Mouse (Mus musculus) liver, embryonic 11.5 days (tissue): Measurements from ENCODE around the gene Hspa12a. TPM values are rescaled to one million over a fixed set of nuclear protein-coding genes. Genes with fewer than 3 reads are reported as not detected.
A peak's percentile ranks its signal among the peaks of the same experiment; 100 is the strongest.

ENCODE experiments used
- ATAC-seq: fragments of 200-750 bp; cut with Nextera tagmentation; replicated peaks from 2 replicates; pipeline ENCODE4 v1.8.0; 2017; ENCODE audit warnings: moderate number of reproducible peaks, mild to moderate bottlenecking, moderate TSS enrichment, moderate library complexity; ENCODE audit not compliant: low FRiP score
- DNase-seq: peaks from one replicate; pipeline ENCODE4 v3.0.0-alpha.2; 2017; ENCODE audit warnings: low spot score
- H3K27ac ChIP-seq: fragments of 300-500 bp; sonication (generic); 2 replicates; pipeline ENCODE4 v1.5.1; 2014; ENCODE audit warnings: mild to moderate bottlenecking, low read depth, low read length, control low read depth
- H3K27me3 ChIP-seq: fragments of 300-500 bp; sonication (generic); replicated peaks from 2 replicates; pipeline ENCODE4 v1.6.1; 2014; ENCODE audit warnings: low read length, mixed read lengths; ENCODE audit not compliant: control insufficient read depth, insufficient read depth
- H3K36me3 ChIP-seq: fragments of 300-500 bp; sonication (generic); 2 replicates; pipeline ENCODE4 v1.6.1; 2014; ENCODE audit warnings: mild to moderate bottlenecking, low read length, moderate library complexity, mixed read lengths; ENCODE audit not compliant: control insufficient read depth, insufficient read depth
- H3K4me1 ChIP-seq: fragments of 300-500 bp; sonication (generic); replicated peaks from 2 replicates; pipeline ENCODE4 v1.6.1; 2014; ENCODE audit warnings: low read length, mixed read lengths; ENCODE audit not compliant: control insufficient read depth, insufficient read depth
- H3K4me2 ChIP-seq: fragments of 300-500 bp; sonication (generic); 2 replicates; pipeline ENCODE4 v1.6.1; 2014; ENCODE audit warnings: mild to moderate bottlenecking, control low read depth, moderate library complexity
- H3K4me3 ChIP-seq: fragments of 300-500 bp; sonication (generic); 2 replicates; pipeline ENCODE4 v1.5.1; 2014; ENCODE audit warnings: low read depth, low read length, control low read depth
- H3K9ac ChIP-seq: fragments of 300-500 bp; sonication (generic); 2 replicates; pipeline ENCODE4 v1.6.1; 2014; ENCODE audit warnings: low read depth, low read length, control low read depth
- H3K9me3 ChIP-seq: fragments of 300-500 bp; sonication (generic); 2 replicates; pipeline ENCODE4 v1.6.1; 2016; ENCODE audit warnings: low read length, inconsistent platforms, mixed read lengths; ENCODE audit not compliant: control insufficient read depth
- WGBS: fragments of 180-500 bp; shearing (Covaris S2); extraction: QIAGEN DNeasy Blood & Tissue Kit; methylation state at CpG from one replicate; pipeline ENCODE4 v1.1.7; 2014; 5-methylcytosine and 5-hydroxymethylcytosine counted together
- polyA plus RNA-seq: library from polyadenylated mRNA; unstranded; fragments of >200 nt; fragmentation: Nextera tagmentation; extraction: Ambion mirVana; gene quantifications from 2 replicates; pipeline ENCODE4 v1.2.1, GENCODE M21; 2014

Hspa12a gene
- 1.0 and 1.5 TPM in 2 replicates for polyA plus RNA-seq

DNA sequence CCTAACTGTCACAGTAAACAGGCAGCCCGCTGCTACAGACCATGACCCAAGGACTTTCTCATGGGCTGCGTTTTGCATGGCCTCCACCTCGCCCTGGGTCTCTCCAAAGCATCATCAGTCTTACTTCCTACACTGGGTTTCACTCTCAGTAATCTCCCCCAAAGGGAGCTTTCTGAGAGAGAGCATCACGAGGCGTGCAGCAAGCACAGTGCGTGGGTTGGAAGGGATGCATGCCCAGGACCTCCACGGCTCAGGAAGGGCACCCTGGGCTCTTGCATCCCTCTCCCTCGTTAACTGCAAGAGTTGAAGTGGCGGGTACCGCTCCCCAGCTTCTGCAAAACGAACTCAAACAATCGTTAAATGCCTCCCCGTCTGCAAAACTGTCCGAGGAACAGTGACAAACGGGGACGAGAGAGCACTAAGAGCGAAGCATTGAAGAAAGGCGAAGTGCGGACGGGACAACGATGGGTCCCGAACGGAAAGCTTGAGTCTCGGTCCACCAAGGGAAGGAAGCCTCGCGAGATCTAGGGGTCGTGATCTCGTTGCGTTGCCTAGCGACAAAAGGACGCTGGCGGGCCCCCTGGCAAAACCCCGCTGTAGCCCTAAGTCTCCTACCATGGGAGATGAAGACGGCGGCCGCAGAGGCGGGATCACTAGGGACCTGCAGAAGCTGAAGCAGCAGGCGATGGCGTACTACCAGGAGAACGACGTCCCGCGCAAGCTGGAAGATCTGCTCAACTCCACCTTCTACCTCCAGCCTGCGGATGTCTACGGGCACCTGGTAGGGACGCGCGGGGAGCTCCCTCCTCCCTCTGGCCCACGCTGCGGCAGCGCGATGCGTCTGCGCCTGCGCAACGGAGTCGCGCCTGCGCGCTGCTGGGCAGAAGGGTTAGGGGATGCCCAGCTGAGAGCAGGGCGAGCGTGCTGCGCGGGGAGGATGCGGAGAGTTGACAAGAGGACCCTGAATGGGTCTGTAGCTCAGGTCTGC, at the start of gene Hspa12a, which contains the start of gene Eno4:
Gene Hspa12a (minus strand): TSS at position 814 of the 988 bp plus-strand sequence.
Gene Eno4 (plus strand): TSS at position 585 of the 988 bp plus-strand sequence.
- Histone ChIP-seq H3K9me3 (no peaks in the 10 kb centered on the region), H3K4me1 (peaks cover 7% of the 10 kb centered on the region; the same call in 1 of the 2 replicates), H3K36me3 (no peaks in the 10 kb centered on the region), H3K9ac (peak within 1 kb of the TSS; percentile 81), H3K27me3 (no peaks in the 10 kb centered on the region), H3K27ac (0 out of 2 replicates have a peak within 1 kb of the TSS, but pooled peaks have one; percentile 10), H3K4me3 (peak within 1 kb of the TSS; percentile 72), H3K4me2 (peak within 1 kb of the TSS; percentile 95)
- peak; percentile 94 for DNase-seq
- under 1% methylated on average over 60 of the region's 65 CpGs for WGBS
- peak; percentile 94 for ATAC-seq

DNA sequence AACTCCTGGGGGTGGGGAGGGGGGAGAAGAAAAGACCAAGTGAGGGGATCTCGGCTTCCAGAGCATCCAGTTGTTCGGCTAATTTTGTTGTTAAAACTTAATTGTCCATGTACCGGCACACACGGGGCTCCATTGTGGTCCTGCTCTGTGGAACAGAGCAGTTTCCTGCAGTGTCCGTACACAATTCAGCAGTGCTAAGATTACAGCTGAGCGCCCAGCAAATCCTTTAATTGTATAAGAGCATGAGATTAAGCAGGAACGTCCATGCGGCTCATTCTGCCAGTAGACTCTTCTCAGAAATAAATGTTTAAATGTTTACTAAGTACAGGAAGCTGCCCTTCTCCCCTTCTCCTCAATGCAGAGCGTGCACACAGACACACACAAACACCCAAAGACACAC, 38.1 kb upstream of the Hspa12a start:
- 72% methylated on average over 9 of the region's 9 CpGs for WGBS

DNA sequence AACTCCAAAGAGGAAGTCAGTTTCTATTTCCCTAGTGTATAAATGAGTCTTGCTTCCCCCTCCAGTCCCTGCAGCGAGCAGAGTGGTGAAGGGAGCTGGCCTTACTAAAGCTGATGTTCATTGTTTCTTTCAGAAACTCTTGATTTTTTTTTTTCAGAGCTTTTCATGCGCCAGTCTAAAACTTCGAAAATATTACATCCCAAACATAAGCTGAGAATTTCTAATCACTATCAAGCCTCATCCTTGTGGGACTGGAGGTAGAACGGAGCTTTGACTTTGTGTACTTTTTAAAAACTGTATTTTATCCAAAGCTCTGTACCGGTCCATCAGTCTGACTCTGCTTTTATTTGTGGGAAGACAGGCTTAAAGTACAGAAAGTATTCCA, 36.6 kb upstream of the Hspa12a start:
- Histone ChIP-seq H3K4me2 (no peak overlapping the region), H3K27me3 (no peaks in the 10 kb centered on the region), H3K9ac (no peak overlapping the region), H3K36me3 (no peaks in the 10 kb centered on the region), H3K4me1 (no peaks in the 10 kb centered on the region; the same call in 1 of the 2 replicates), H3K27ac (no peak overlapping the region), H3K4me3 (no peak overlapping the region), H3K9me3 (no peaks in the 10 kb centered on the region)
- WGBS = 74% methylated on average over 5 of the region's 5 CpGs
- ATAC-seq (no peak), DNase-seq (no peak)

More for the DNA sequence above, 38.1 kb upstream of the Hspa12a start:
- H3K9me3 ChIP-seq = no peaks in the 10 kb centered on the region
- H3K36me3 ChIP-seq = no peaks in the 10 kb centered on the region
- H3K27me3 ChIP-seq = no peaks in the 10 kb centered on the region
- H3K9ac ChIP-seq = no peak overlapping the region
- H3K4me1 ChIP-seq = no peaks in the 10 kb centered on the region; the same call in 1 of the 2 replicates
- H3K27ac ChIP-seq = no peak overlapping the region
- DNase-seq = no peak
- H3K4me3 ChIP-seq = no peak overlapping the region
- no peak overlapping the region for H3K4me2 ChIP-seq
- ATAC-seq = no peak

DNA sequence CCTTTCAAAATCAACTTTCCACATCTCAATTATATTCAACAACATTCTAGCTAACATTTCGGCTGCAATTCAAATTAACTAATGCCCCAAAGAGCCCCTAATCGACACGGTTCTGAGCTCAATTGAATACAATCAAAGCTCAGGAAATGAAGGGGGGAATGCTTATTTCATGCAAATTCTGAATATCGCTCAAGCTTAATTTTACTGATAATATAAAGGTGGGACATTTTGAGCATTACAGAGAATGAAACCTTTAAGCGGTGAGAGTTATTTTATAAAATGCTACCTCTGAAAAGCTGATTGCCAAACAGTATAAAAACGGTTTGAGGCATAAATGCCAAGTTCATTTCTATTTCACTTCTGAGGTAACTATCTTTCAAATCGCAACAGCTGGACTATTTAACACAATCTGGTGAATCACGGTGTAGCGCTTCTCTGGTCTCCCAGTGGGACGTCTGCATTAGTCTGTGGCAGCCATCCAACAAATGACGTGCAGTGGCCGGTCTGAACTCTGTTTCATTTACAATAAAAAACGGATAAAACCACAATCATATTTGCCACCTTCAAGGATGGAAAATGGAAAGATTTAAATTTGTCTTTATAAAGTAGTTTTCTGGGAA, 36.1 kb upstream of the Hspa12a start:
- ATAC-seq (no peak), DNase-seq (no peak)
- Histone ChIP-seq H3K4me3 (no peak overlapping the region), H3K4me1 (no peaks in the 10 kb centered on the region; the same call in 1 of the 2 replicates), H3K9me3 (no peaks in the 10 kb centered on the region), H3K27ac (no peak overlapping the region), H3K9ac (no peak overlapping the region), H3K4me2 (no peak overlapping the region), H3K27me3 (no peaks in the 10 kb centered on the region), H3K36me3 (no peaks in the 10 kb centered on the region)
- WGBS = 61% methylated on average over 13 of the region's 13 CpGs

DNA sequence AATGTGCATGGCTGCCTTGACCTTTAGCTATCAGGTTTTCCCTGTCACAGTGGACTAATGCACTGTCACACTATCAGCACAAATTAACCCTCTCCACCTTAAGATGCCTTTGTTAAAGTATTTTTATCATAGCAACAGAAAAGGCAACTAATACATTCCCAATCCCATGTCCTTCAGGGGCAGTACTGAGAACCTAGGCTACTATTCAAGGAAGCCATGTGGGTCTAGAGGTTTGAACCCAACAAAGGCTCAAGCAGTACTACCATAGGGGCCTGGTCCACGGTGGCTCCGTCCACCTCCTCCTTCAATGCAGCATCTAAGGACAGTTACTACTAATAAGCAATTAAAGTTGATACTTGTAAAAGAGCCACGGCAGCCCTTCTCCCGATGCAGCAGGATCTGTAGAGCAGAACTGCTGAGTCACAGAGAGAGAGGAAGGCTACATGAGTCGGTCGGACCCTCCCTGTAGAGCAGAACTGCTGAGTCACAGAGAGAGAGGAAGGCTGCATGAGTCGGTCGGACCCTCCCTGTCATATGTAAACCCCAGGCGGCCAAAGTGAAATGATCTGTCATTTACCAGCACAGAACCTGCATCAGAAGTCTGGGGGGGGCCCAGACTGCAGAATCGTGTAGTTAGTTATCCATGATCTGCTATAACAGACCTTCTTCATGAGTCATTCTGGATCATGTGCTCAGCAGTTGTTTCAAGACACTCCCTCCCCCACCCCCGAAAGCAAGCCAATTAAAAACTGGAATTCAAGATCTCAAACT, 35.1 kb upstream of the Hspa12a start:
- 38% methylated on average over 11 of the region's 11 CpGs for WGBS
- Histone ChIP-seq H3K27ac (no peak overlapping the region), H3K9ac (no peak overlapping the region), H3K27me3 (no peaks in the 10 kb centered on the region), H3K9me3 (no peaks in the 10 kb centered on the region), H3K4me2 (peak overlapping the region; percentile 43), H3K4me3 (peak overlapping the region; percentile 4; the same call in 1 of the 2 replicates), H3K4me1 (no peaks in the 10 kb centered on the region; the same call in 1 of the 2 replicates), H3K36me3 (no peaks in the 10 kb centered on the region)
- DNase-seq (peak; percentile 39), ATAC-seq (peak; percentile 98)

DNA sequence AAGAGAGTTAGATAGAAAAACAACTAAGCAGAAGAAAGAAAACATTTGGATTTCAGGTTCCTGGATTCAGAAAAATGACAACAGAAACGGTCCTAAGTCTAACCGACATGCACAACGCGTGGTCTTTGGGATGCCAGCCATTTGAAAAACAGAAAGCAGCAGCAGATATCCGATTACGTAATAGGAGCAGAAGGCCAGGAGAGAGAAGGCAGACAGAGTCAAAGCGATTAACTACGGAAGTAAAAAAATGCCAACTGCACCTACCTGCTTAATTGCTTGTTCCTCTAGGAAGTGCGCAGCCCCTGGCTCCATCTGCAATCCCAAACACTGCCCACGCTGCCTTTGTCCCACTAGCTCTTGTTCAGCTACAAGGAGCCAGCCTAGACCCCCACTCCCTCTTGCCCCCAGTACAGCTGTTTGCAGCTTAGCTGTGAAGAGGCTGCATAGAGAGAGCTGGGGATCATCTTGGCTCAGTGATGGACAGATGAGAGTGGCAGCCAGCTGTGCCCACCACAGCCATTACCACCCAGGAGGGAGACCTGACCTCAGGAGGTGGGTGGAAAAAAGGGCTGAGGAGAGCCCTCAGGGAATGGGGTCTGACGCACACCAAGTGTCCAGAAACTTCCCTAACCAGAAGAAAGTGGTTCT, 31.9 kb upstream of the Hspa12a start:
- WGBS = 82% methylated on average over 11 of the region's 11 CpGs
- H3K36me3 ChIP-seq = no peaks in the 10 kb centered on the region

DNA sequence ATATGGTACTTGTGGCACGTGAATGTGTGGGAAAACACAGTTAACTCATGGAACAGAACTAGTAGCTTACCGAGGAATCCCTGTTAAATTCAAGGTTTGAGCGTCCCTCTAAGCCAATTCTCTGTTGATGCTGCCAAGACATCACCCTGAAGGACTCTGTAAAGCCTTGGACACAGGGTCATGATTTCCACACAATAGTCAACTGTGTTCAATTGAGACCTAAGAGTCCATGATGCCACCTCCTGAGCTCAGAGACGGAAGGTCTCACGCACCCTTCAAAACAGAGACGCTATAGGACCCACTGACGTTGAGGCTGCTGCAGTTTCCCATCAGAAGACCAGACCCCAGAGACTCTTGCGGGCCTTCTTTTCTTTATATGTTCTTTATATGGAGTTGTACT, 30.7 kb upstream of the Hspa12a start:
- H3K9me3 ChIP-seq = no peaks in the 10 kb centered on the region
- no peaks in the 10 kb centered on the region for H3K36me3 ChIP-seq
- no peak overlapping the region for H3K27ac ChIP-seq
- no peak overlapping the region for H3K4me2 ChIP-seq
- no peaks in the 10 kb centered on the region; the same call in 1 of the 2 replicates for H3K4me1 ChIP-seq
- no peak overlapping the region for H3K9ac ChIP-seq
- no peak overlapping the region for H3K4me3 ChIP-seq
- ATAC-seq (no peak), DNase-seq (no peak)
- WGBS = 81% methylated on average over 8 of the region's 8 CpGs
- no peaks in the 10 kb centered on the region for H3K27me3 ChIP-seq

More for the DNA sequence above, 31.9 kb upstream of the Hspa12a start:
- H3K27me3 ChIP-seq = no peaks in the 10 kb centered on the region
- H3K4me1 ChIP-seq = no peaks in the 10 kb centered on the region; the same call in 1 of the 2 replicates
- H3K27ac ChIP-seq = no peak overlapping the region
- no peak for DNase-seq
- no peak overlapping the region for H3K9ac ChIP-seq
- no peak overlapping the region for H3K4me3 ChIP-seq
- no peaks in the 10 kb centered on the region for H3K9me3 ChIP-seq
- ATAC-seq = no peak
- no peak overlapping the region for H3K4me2 ChIP-seq

DNA sequence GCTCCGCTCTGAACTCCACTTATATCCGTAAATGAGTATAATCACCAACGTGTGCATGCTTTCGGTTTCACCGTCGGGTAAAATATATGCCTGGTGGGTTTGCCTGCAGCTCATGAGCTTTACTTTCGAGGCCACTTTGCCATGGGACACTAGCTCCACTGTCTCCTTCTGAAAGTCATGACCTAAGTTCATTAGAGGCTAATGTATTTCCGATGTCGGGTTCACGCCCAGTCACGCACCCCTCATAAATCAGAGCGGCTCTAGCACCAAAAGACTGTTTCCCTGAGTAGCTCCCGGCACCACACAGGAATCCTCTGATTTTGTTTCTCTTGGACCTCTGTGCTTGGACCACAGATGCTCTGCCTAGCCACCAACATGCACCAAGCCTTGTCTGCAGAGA, 27.4 kb upstream of the Hspa12a start:
- no peaks in the 10 kb centered on the region for H3K4me1 ChIP-seq
- H3K36me3 ChIP-seq = no peaks in the 10 kb centered on the region
- H3K4me2 ChIP-seq = no peak overlapping the region
- H3K27ac ChIP-seq = no peak overlapping the region
- no peak overlapping the region for H3K4me3 ChIP-seq
- DNase-seq = no peak
- 74% methylated on average over 13 of the region's 13 CpGs for whole genome bisulfite sequencing
- no peak overlapping the region for H3K9ac ChIP-seq
- H3K27me3 ChIP-seq = 0 out of 2 replicates have a peak, but pooled peaks cover 2% of the 10 kb centered on the region
- H3K9me3 ChIP-seq = no peaks in the 10 kb centered on the region
- no peak for ATAC-seq
